Mouse (Mus musculus) frontal cortex, adult 2 months (tissue): ENCODE results near the gene Uevld. TPM values are rescaled to one million over a fixed set of nuclear protein-coding genes. Genes with fewer than 3 reads are reported as not detected.

ENCODE experiments used
- DNase-seq, 2 experiments: peaks; one replicate each; pipeline ENCODE4 v3.0.0; 2022; ENCODE audit warnings: low spot score in 1 of 2; ENCODE audit errors: extremely low spot score in 1 of 2
- polyA plus RNA-seq: library from polyadenylated mRNA; depleted of rRNA; stranded (reverse); fragments of >200 nt; gene quantifications from 2 replicates; pipeline ENCODE4 v1.2.3, GENCODE M21; 2012; rRNA removed

The Uevld gene
- polyA plus RNA-seq, 1 experiment: 7.7 TPM

GRCm38 (mm10) chr7:46879851-46880250 is 78.5 kb downstream of the Uevld start:
- no peak for DNase-seq

- DNase-seq: no peak
Measured at GRCm38 (mm10) chr7:46877255-46877654, 81.1 kb downstream of the Uevld start.

- peak; percentile 23 to 39 for DNase-seq
Measured at GRCm38 (mm10) chr7:46876841-46877240, 81.5 kb downstream of the Uevld start.

Other genes with a start within 250 kb of the Uevld start
- gene Saal1, start 247.8 kb downstream of the Uevld start, polyA plus RNA-seq: 8.1 and 9.1 TPM in 2 replicates
- gene Saa3, start 242.8 kb downstream of the Uevld start, polyA plus RNA-seq: not detected in 2 replicates
- not detected in 2 replicates for gene Saa4, start 225.9 kb downstream of the Uevld start, polyA plus RNA-seq
- not detected in 2 replicates for gene Saa1, start 215.5 kb downstream of the Uevld start, polyA plus RNA-seq
- 0.12 TPM in 1 of 2 replicates, not detected in the other for gene Saa2, start 206.7 kb downstream of the Uevld start, polyA plus RNA-seq
- 16.1 and 18.8 TPM in 2 replicates for gene Hps5, start 162.5 kb downstream of the Uevld start, polyA plus RNA-seq
- 29.5 and 32.4 TPM in 2 replicates for gene Gtf2h1, start 162.4 kb downstream of the Uevld start, polyA plus RNA-seq
- gene Ldha, start 117.1 kb downstream of the Uevld start, polyA plus RNA-seq: 323 and 354 TPM in 2 replicates
- gene Ldhc, start 97.3 kb downstream of the Uevld start, polyA plus RNA-seq: not detected in 2 replicates
- gene Tsg101, start 38.6 kb downstream of the Uevld start, polyA plus RNA-seq: 77.6 and 78.8 TPM in 2 replicates
- not detected in 2 replicates for gene Gm9999, start 25.1 kb upstream of the Uevld start, polyA plus RNA-seq
- gene Spty2d1, start 49.9 kb upstream of the Uevld start, polyA plus RNA-seq: 8.9 and 9.7 TPM in 2 replicates
- gene Tmem86a, start 92.1 kb upstream of the Uevld start, polyA plus RNA-seq: 22.4 and 24.0 TPM in 2 replicates
- gene Ptpn5, start 175.2 kb upstream of the Uevld start, polyA plus RNA-seq: 124 and 139 TPM in 2 replicates
- gene Mrgpra6, start 246.4 kb upstream of the Uevld start, polyA plus RNA-seq: not detected in 2 replicates